Mouse (Mus musculus): ENCODE measurements around the gene Tspan7.

DNA sequence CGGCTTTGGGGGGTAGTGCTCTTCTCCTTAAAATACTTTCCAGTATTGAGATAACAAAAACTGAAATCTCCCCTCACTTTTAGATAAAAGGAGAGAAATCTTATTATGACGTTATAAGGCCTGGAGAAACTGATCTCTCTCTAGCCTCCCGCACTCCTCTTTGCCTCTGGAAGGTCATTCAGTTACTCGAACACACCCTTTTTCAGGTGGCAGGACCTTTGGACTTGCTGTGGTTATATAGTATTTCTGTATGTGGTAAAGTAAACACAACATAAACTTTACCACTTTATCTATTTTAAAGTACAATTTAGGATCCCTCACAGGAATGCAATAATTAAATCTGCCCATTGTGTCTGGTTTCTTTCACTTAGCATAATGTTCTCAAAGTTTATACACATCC is 5.0 kb upstream of the Tspan7 start:
- TF ChIP-seq POLR2A (IDR thresholded peaks at IDR 0.05; ENCODE audit: borderline replicate concordance, control insufficient read depth, low read depth, low read length) (no peak), CTCF (IDR thresholded peaks at IDR 0.05; ENCODE audit: control insufficient read depth, insufficient read depth, low read length) (no peak)
